Mouse (Mus musculus) small intestine, adult 2 months (tissue): Measurements from ENCODE around the gene Cnot9. TPM values are rescaled to one million over a fixed set of nuclear protein-coding genes. Genes with fewer than 3 reads are reported as not detected.

Experiments
- H3K27ac ChIP-seq: fragments of 200-500 bp; 2 replicates; pipeline ENCODE4 v1.5.1; 2012; ENCODE audit warnings: low read depth, low read length, control low read depth, inconsistent platforms; ENCODE audit not compliant: insufficient read depth
- H3K27me3 ChIP-seq: fragments of 200-500 bp; 2 replicates; pipeline ENCODE4 v1.6.1; 2012; ENCODE audit warnings: mild to moderate bottlenecking, moderate library complexity, low read length, inconsistent platforms; ENCODE audit not compliant: control insufficient read depth, insufficient read depth
- H3K36me3 ChIP-seq: fragments of 200-500 bp; 2 replicates; pipeline ENCODE4 v1.6.1; 2012; ENCODE audit warnings: mild to moderate bottlenecking, low read length, control low read depth, inconsistent platforms; ENCODE audit not compliant: control insufficient read depth, insufficient read depth
- H3K4me1 ChIP-seq: fragments of 200-500 bp; 2 replicates; pipeline ENCODE4 v1.6.1; 2012; ENCODE audit warnings: low read length, inconsistent platforms, mixed read lengths; ENCODE audit not compliant: control insufficient read depth, insufficient read depth, insufficient read length
- H3K4me3 ChIP-seq: fragments of 200-500 bp; 2 replicates; pipeline ENCODE4 v1.5.1; 2012; ENCODE audit warnings: low read depth, mild to moderate bottlenecking, control low read depth, inconsistent platforms, low read length, moderate library complexity
- CTCF ChIP-seq: fragments of 200-500 bp; IDR thresholded peaks from 2 replicates; pipeline ENCODE4 v1.5.1; 2012; ENCODE audit warnings: low read depth, mild to moderate bottlenecking, control low read depth, inconsistent platforms, low read length, moderate library complexity, mixed read lengths; ENCODE audit not compliant: insufficient replicate concordance, insufficient read length; ENCODE audit errors: extremely low read depth
- POLR2A ChIP-seq: fragments of 200-500 bp; IDR thresholded peaks from 2 replicates; pipeline ENCODE4 v1.6.1; 2012; ENCODE audit warnings: low read depth, mild to moderate bottlenecking, control low read depth, inconsistent platforms, low read length, moderate library complexity
- WGBS: fragments of 180-500 bp; shearing (Covaris S2); methylation state at CpG from one replicate; pipeline ENCODE4 v1.1.7; 2018; 5-methylcytosine and 5-hydroxymethylcytosine counted together
- polyA plus RNA-seq: library from polyadenylated mRNA; depleted of rRNA; stranded (reverse); fragments of >200 nt; gene quantifications from 2 replicates; pipeline ENCODE4 v1.2.3, GENCODE M21; 2012; rRNA removed

Gene Cnot9
- polyA plus RNA-seq, result 9.0 and 16.4 TPM in 2 replicates

DNA sequence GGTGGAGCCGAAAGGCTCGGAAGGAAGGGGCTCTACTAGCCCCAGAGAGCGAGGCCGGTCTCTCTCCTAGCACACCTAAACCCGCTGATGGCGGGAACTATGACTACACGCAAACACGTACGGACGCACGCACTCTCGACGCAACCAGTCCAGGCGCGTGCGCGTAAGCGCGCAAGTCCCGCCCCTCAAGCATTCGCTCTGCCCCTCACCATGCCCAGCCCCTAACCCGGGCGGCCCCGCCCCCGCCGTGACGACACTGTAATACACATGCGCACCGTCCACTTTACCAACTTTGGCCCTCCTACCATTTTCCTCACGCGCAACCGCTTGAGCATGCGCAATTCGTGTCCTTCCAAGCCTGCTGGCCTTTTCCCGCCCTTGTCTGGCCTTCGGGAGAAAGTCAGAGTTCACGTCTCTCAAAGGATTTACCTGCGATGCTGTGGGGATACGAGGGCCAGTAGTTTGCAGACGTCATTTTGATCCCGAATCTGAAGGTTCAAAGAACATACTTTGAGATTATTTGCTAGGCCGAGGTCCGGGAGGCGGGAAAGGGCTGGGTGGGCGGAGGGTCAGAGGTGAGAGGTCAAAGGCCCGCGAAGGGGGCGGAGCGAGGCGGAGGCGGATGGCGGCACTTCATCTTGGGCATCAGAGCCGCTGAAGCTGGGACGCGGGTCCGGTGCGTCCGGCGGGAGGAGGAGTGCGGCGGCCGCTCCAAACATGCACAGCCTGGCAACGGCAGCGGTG lies at the start of gene Cnot9:
TSS of gene Cnot9 (plus strand) at position 338 of the 744 bp plus-strand sequence.
- H3K4me3 ChIP-seq, result peak within 1 kb of the TSS; percentile 77
- no peaks in the 10 kb centered on the region for H3K27me3 ChIP-seq
- peak within 1 kb of the TSS; percentile 94 for H3K27ac ChIP-seq
- TF ChIP-seq POLR2A (peak; percentile 70; the same call in 1 of the 2 replicates), CTCF (no peak)
- no peaks in the 10 kb centered on the region; the same call in 1 of the 2 replicates for H3K36me3 ChIP-seq
- WGBS, result under 1% methylated on average over 64 of the region's 64 CpGs
- H3K4me1 ChIP-seq, result peaks cover 3% of the 10 kb centered on the region; the same call in 1 of the 2 replicates

GRCm38 (mm10) chr1:74460273-74460672 lies 45.6 kb upstream of the Cnot9 start:
- Histone ChIP-seq H3K4me1 (no peaks in the 10 kb centered on the region), H3K27ac (no peak overlapping the region), H3K4me3 (no peak overlapping the region), H3K27me3 (no peaks in the 10 kb centered on the region), H3K36me3 (peaks cover 27% of the 10 kb centered on the region)
- WGBS, result 48% methylated on average over 2 of the region's 2 CpGs
- no peak for TF ChIP-seq POLR2A
- TF ChIP-seq CTCF, result no peak

- Histone ChIP-seq H3K27me3 (no peaks in the 10 kb centered on the region), H3K36me3 (peaks cover 30% of the 10 kb centered on the region), H3K4me1 (no peaks in the 10 kb centered on the region), H3K4me3 (no peak overlapping the region), H3K27ac (no peak overlapping the region)
- no peak for TF ChIP-seq CTCF
- WGBS, result 96% methylated on average over 5 of the region's 5 CpGs
Measured at GRCm38 (mm10) chr1:74485792-74486191, 20.1 kb upstream of the Cnot9 start.

GRCm38 (mm10) chr1:74501106-74501505 lies 4.8 kb upstream of the Cnot9 start:
- 38% methylated on average over 1 of the region's 1 CpGs for WGBS

GRCm38 (mm10) chr1:74505393-74505720 lies 501 bp upstream of the Cnot9 start:
- H3K27ac ChIP-seq, result no peak overlapping the region
- WGBS, result under 1% methylated on average over 22 of the region's 22 CpGs
- TF ChIP-seq CTCF (no peak), POLR2A (no peak)
- peaks cover 3% of the 10 kb centered on the region; the same call in 1 of the 2 replicates for H3K4me1 ChIP-seq
- no peaks in the 10 kb centered on the region; the same call in 1 of the 2 replicates for H3K36me3 ChIP-seq
- no peaks in the 10 kb centered on the region for H3K27me3 ChIP-seq
- peak overlapping the region; percentile 69 for H3K4me3 ChIP-seq

More at GRCm38 (mm10) chr1:74501106-74501505, 4.8 kb upstream of the Cnot9 start:
- Histone ChIP-seq H3K36me3 (0 out of 2 replicates have a peak, but pooled peaks cover 4% of the 10 kb centered on the region), H3K4me3 (no peak overlapping the region), H3K27me3 (no peaks in the 10 kb centered on the region), H3K27ac (no peak overlapping the region), H3K4me1 (no peaks in the 10 kb centered on the region)
- no peak for TF ChIP-seq CTCF
- TF ChIP-seq POLR2A, result no peak

- TF ChIP-seq POLR2A (no peak), CTCF (no peak)
- no peaks in the 10 kb centered on the region for H3K27me3 ChIP-seq
- WGBS, result under 1% methylated on average over 34 of the region's 34 CpGs
Measured at GRCm38 (mm10) chr1:74506471-74506881, 618 bp downstream of the Cnot9 start.

DNA sequence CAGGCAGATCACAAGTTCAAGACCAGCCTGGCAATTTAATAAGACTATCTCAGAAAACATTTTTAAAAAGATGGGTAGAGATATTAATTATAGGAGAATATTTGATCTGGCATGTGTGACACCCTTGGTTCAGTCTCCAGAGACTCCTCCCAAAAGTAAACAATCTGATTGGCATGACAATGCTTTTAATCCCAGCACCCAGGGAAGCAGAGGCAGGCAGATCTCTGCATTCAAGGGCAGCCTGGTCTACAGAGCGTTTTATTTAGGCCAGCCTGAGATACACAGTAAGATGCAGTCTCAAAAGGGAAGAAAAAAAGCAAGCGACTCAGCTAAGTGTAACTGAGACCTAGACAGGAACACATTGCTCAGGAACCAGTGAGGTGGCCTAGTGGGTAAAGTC lies 1.9 kb downstream of the Cnot9 start:
- Histone ChIP-seq H3K4me1 (peaks cover 6% of the 10 kb centered on the region; the same call in 1 of the 2 replicates), H3K27me3 (no peaks in the 10 kb centered on the region), H3K36me3 (peaks cover 2% of the 10 kb centered on the region; the same call in 1 of the 2 replicates), H3K27ac (no peak overlapping the region), H3K4me3 (no peak overlapping the region)
- WGBS, result 89% methylated on average over 2 of the region's 2 CpGs
- TF ChIP-seq CTCF (no peak), POLR2A (no peak)

More at GRCm38 (mm10) chr1:74506471-74506881, 618 bp downstream of the Cnot9 start:
- Histone ChIP-seq H3K27ac (peak overlapping the region; percentile 94), H3K4me3 (peak overlapping the region; percentile 77), H3K36me3 (peaks cover 2% of the 10 kb centered on the region; the same call in 1 of the 2 replicates), H3K4me1 (peaks cover 3% of the 10 kb centered on the region; the same call in 1 of the 2 replicates)
